In the genomic region with DNA sequence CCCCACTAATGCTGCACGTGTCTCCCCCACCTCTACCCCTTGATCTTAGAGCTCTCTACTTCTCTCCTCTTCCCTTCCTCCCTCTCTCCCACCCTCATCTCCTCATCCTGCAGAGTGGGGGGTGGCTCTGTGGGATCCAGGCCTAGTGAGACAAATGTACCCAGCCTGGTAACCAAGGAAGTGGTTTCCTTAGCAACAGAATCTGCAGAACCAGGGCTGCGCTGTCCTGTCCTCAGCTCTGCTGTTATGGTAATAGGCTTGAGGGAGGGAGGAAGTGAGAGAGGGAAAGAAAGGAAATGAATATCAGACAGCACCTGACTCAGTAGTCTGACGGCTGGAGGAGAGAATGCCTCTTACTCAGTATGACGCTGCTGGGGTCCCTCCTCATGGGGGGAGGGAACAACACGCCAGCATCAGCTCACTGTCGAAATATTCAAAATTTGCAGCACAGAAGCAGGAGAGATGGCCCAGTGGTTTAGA, we compare ENCODE assay signal across 9 mouse cellular contexts. TPM values are rescaled to one million over a fixed set of nuclear protein-coding genes. Genes with fewer than 3 reads are reported as not detected.
DNase-seq lines count a peak whose midpoint lies in the region; ATAC-seq lines count a peak whose summit lies in the region.
"Had no signal": no experiment of that assay in that cellular context is flagged by ENCODE, and none has a peak within 500 bp of the region (broad histone marks: within the 10 kb centered on the region; RNA-seq: fewer than 3 reads in every experiment).

No protein-coding gene starts in this region.

- WGBS in forebrain, embryonic 16.5 days: 7% methylated on average over 6 of the region's 6 CpGs
- WGBS in neural tube, embryonic 15.5 days: 4% methylated on average over 6 of the region's 6 CpGs

- no peak overlapping the region for H3K4me3 ChIP-seq in forebrain, embryonic 16.5 days (replicated peaks; ENCODE audit: low read length)
- H3K4me3 ChIP-seq in neural tube, embryonic 15.5 days (replicated peaks): no peak overlapping the region

- peak overlapping the region; percentile 12; the same call in 1 of the 2 replicates for H3K9ac ChIP-seq in forebrain, embryonic 16.5 days (replicated peaks; ENCODE audit: low read depth, low read length)
- 0 out of 2 replicates have a peak overlapping the region, but pooled peaks have one; percentile 14 for H3K9ac ChIP-seq in neural tube, embryonic 15.5 days (replicated peaks)
- H3K9ac ChIP-seq: liver, embryonic 14.5 days had no signal

- peak overlapping the region; percentile 84 for H3K27ac ChIP-seq in forebrain, embryonic 16.5 days (ENCODE audit: low read length)
- H3K27ac ChIP-seq in neural tube, embryonic 15.5 days (replicated peaks): peak overlapping the region; percentile 81
- H3K27ac ChIP-seq: liver, embryonic 14.5 days had no signal

- DNase-seq in left cerebral cortex, adult 11 months (ENCODE audit: low spot score): peak; percentile 86
- DNase-seq in left cerebral cortex, postnatal 4 days: no peak
- DNase-seq in layer of hippocampus, postnatal 25 days (ENCODE audit: extremely low spot score in 1 of 2, low spot score in 1 of 2): peak; percentile 53 to 55
- DNase-seq in lung, postnatal 25 days (ENCODE audit: low spot score): no peak
- no peak for DNase-seq in lung, postnatal 4 days
- DNase-seq in spleen, postnatal 36 days (ENCODE audit: low spot score in 2 of 2): no peak

- ATAC-seq in forebrain, embryonic 16.5 days: peak; percentile 96
- ATAC-seq in neural tube, embryonic 15.5 days (ENCODE audit: low FRiP score): peak; percentile 91

- no peak overlapping the region for H3K4me2 ChIP-seq in forebrain, embryonic 16.5 days (ENCODE audit: low read length)
- H3K4me2 ChIP-seq in neural tube, embryonic 15.5 days: no peak overlapping the region

- H3K9me3 ChIP-seq in forebrain, embryonic 16.5 days (ENCODE audit: control insufficient read depth, low read length): no peaks in the 10 kb centered on the region
- H3K9me3 ChIP-seq in neural tube, embryonic 15.5 days (replicated peaks): no peaks in the 10 kb centered on the region

- H3K27me3 ChIP-seq in forebrain, embryonic 16.5 days (replicated peaks; ENCODE audit: control insufficient read depth, insufficient read depth, low read length): no peaks in the 10 kb centered on the region
- no peaks in the 10 kb centered on the region for H3K27me3 ChIP-seq in neural tube, embryonic 15.5 days (replicated peaks)

- H3K36me3 ChIP-seq in forebrain, embryonic 16.5 days (ENCODE audit: control insufficient read depth, insufficient read depth): no peaks in the 10 kb centered on the region
- no peaks in the 10 kb centered on the region for H3K36me3 ChIP-seq in neural tube, embryonic 15.5 days

- peaks cover 26% of the 10 kb centered on the region for H3K4me1 ChIP-seq in forebrain, embryonic 16.5 days (replicated peaks; ENCODE audit: control insufficient read depth, insufficient read depth, low read length)
- peaks cover 34% of the 10 kb centered on the region for H3K4me1 ChIP-seq in neural tube, embryonic 15.5 days

- intact Hi-C loops in left cerebral cortex, postnatal 4 days (cut with DNase I): no loop called here

RNA-seq across cellular contexts. Expression of gene Cmklr1, which starts 58.4 kb away (rescaled TPM):
- 1 to 10 TPM; 2.7 to 2.9 TPM for total RNA-seq in left cerebral cortex, postnatal 4 days (2021)
- polyA plus RNA-seq in forebrain, embryonic 16.5 days (2015; fragmentation: Nextera tagmentation; extraction: Ambion mirVana): 2.3 and 2.7 TPM in 2 replicates
- 1 to 10 TPM; 3.3 to 5.4 TPM for total RNA-seq in layer of hippocampus, postnatal 25 days (2021)
- 2.9 and 3.2 TPM in 2 replicates for polyA plus RNA-seq in neural tube, embryonic 15.5 days (2015; fragmentation: Nextera tagmentation; extraction: Ambion mirVana)

Comparison
In these comparisons a context has a peak if more than half of its experiments do, and no peak if none do; other contexts are left out.
1. DNase-seq: peak in left cerebral cortex, adult 11 months (single experiment) and layer of hippocampus, postnatal 25 days (2 of 2); none in left cerebral cortex, postnatal 4 days (single experiment), lung, postnatal 25 days (single experiment), lung, postnatal 4 days (0 of 2) and spleen, postnatal 36 days (0 of 2).